Mouse (Mus musculus) 416B (cell line): ENCODE data around the gene Spag9.

ENCODE experiments used
- DNase-seq: peaks from one replicate; pipeline ENCODE4 v3.0.0; 2011; ENCODE audit warnings: low read depth

Gene Spag9

GRCm38 (mm10) chr11:93995720-93996305 is at the start of gene Spag9:
Gene Spag9 (plus strand): TSS chr11:93996091.
- peak; percentile 96 for DNase-seq

- no peak for DNase-seq
Observed at GRCm38 (mm10) chr11:93948887-93949567, 46.9 kb upstream of the Spag9 start.

GRCm38 (mm10) chr11:93950045-93950444 is 45.8 kb upstream of the Spag9 start:
- peak; percentile 26 for DNase-seq

- no peak for DNase-seq
Observed at GRCm38 (mm10) chr11:93952376-93952775, 43.5 kb upstream of the Spag9 start.

GRCm38 (mm10) chr11:93954738-93955255 is 41.1 kb upstream of the Spag9 start:
- DNase-seq: no peak

- DNase-seq: peak; percentile 93
Observed at GRCm38 (mm10) chr11:93955256-93956150, 40.4 kb upstream of the Spag9 start.

- no peak for DNase-seq
Observed at GRCm38 (mm10) chr11:93956159-93956558, 39.7 kb upstream of the Spag9 start, which contains the start of gene Nme2. Gene Nme2 (minus strand): TSS chr11:93956259.

GRCm38 (mm10) chr11:93957031-93957555 is 38.8 kb upstream of the Spag9 start:
- no peak for DNase-seq

- DNase-seq: no peak
Observed at GRCm38 (mm10) chr11:93957746-93958145, 38.1 kb upstream of the Spag9 start.

- DNase-seq: no peak
Observed at GRCm38 (mm10) chr11:93961482-93961881, 34.4 kb upstream of the Spag9 start.

- DNase-seq: peak; percentile 83
Observed at GRCm38 (mm10) chr11:93963013-93963412, 32.9 kb upstream of the Spag9 start.

GRCm38 (mm10) chr11:93965391-93965790 is 30.5 kb upstream of the Spag9 start:
- no peak for DNase-seq

GRCm38 (mm10) chr11:93967381-93967780 is 28.5 kb upstream of the Spag9 start:
- peak; percentile 53 for DNase-seq

GRCm38 (mm10) chr11:93968005-93968847 is 27.7 kb upstream of the Spag9 start, which contains the start of the genes Gm20390 and Nme1:
Gene Gm20390 (minus strand): TSS chr11:93968293.
Gene Nme1 (minus strand): TSS chr11:93968521.
- DNase-seq: peak; percentile 100

GRCm38 (mm10) chr11:93968848-93969128 is 27.1 kb upstream of the Spag9 start:
- no peak for DNase-seq

GRCm38 (mm10) chr11:93969171-93969570 is 26.7 kb upstream of the Spag9 start:
- DNase-seq: no peak

- no peak for DNase-seq
Observed at GRCm38 (mm10) chr11:93969799-93970198, 26.1 kb upstream of the Spag9 start.

- DNase-seq: no peak
Observed at GRCm38 (mm10) chr11:93972951-93973350, 22.9 kb upstream of the Spag9 start.

- no peak for DNase-seq
Observed at GRCm38 (mm10) chr11:93979502-93980049, 16.3 kb upstream of the Spag9 start.

- no peak for DNase-seq
Observed at GRCm38 (mm10) chr11:93984619-93985018, 11.3 kb upstream of the Spag9 start.

GRCm38 (mm10) chr11:93985265-93985664 is 10.6 kb upstream of the Spag9 start:
- DNase-seq: no peak
